Mouse (Mus musculus) heart, embryonic 12.5 days (tissue): ENCODE measurements around the gene Sardh. TPM values are rescaled to one million over a fixed set of nuclear protein-coding genes. Genes with fewer than 3 reads are reported as not detected.

Source experiments
- ATAC-seq: fragments of 200-750 bp; cut with Nextera tagmentation; 2 replicates; pipeline ENCODE4 v1.8.0; 2017; ENCODE audit warnings: moderate TSS enrichment, moderate library complexity; ENCODE audit not compliant: insufficient number of reproducible peaks, low FRiP score
- H3K27ac ChIP-seq: fragments of 300-500 bp; sonication (generic); 2 replicates; pipeline ENCODE4 v1.5.1; 2016; ENCODE audit warnings: mild to moderate bottlenecking, moderate library complexity; ENCODE audit not compliant: poor library complexity, severe bottlenecking
- H3K27me3 ChIP-seq: fragments of 300-500 bp; sonication (generic); replicated peaks from 2 replicates; pipeline ENCODE4 v1.6.1; 2016; ENCODE audit warnings: mild to moderate bottlenecking, moderate library complexity
- H3K36me3 ChIP-seq: fragments of 300-500 bp; sonication (generic); 2 replicates; pipeline ENCODE4 v1.6.1; 2016; ENCODE audit warnings: mild to moderate bottlenecking, moderate library complexity
- H3K4me1 ChIP-seq: fragments of 300-500 bp; sonication (generic); replicated peaks from 2 replicates; pipeline ENCODE4 v1.6.1; 2016; ENCODE audit warnings: mild to moderate bottlenecking
- H3K4me2 ChIP-seq: fragments of 300-500 bp; sonication (generic); 2 replicates; pipeline ENCODE4 v1.6.1; 2016; ENCODE audit warnings: mild to moderate bottlenecking, moderate library complexity
- H3K4me3 ChIP-seq: fragments of 300-500 bp; sonication (generic); 2 replicates; pipeline ENCODE4 v1.5.1; 2016; ENCODE audit warnings: mild to moderate bottlenecking
- H3K9ac ChIP-seq: fragments of 300-500 bp; sonication (generic); 2 replicates; pipeline ENCODE4 v1.6.1; 2016; ENCODE audit warnings: mild to moderate bottlenecking, moderate library complexity
- H3K9me3 ChIP-seq: fragments of 300-500 bp; sonication (generic); replicated peaks from 2 replicates; pipeline ENCODE4 v1.6.1; 2016; ENCODE audit warnings: mild to moderate bottlenecking, moderate library complexity
- WGBS: fragments of 180-500 bp; shearing (Covaris S2); methylation state at CpG from one replicate; pipeline ENCODE4 v1.1.7; 2016; 5-methylcytosine and 5-hydroxymethylcytosine counted together
- polyA plus RNA-seq: library from polyadenylated mRNA; unstranded; fragments of >200 nt; fragmentation: Nextera tagmentation; extraction: Ambion mirVana; gene quantifications from 2 replicates; pipeline ENCODE4 v1.2.1, GENCODE M21; 2016

Gene Sardh
- polyA plus RNA-seq, 1 experiment from 2014 or later, result 22.5 TPM

- Histone ChIP-seq H3K4me3 (no peak overlapping the region), H3K4me1 (peaks cover 13% of the 10 kb centered on the region), H3K27ac (no peak overlapping the region), H3K36me3 (peaks cover 28% of the 10 kb centered on the region), H3K4me2 (no peak overlapping the region), H3K9ac (peak overlapping the region; percentile 18; the same call in 1 of the 2 replicates), H3K27me3 (no peaks in the 10 kb centered on the region), H3K9me3 (no peaks in the 10 kb centered on the region)
- 58% methylated on average over 7 of the region's 7 CpGs for WGBS
- ATAC-seq, result 0 out of 2 replicates have a peak, but pooled peaks have one; percentile 20
Observed at GRCm38 (mm10) chr2:27226572-27226971, 21.6 kb downstream of the Sardh start.

- ATAC-seq, result no peak
- Histone ChIP-seq H3K4me1 (peaks cover 25% of the 10 kb centered on the region), H3K4me2 (no peak overlapping the region), H3K9ac (no peak overlapping the region), H3K4me3 (no peak overlapping the region), H3K27me3 (no peaks in the 10 kb centered on the region), H3K9me3 (no peaks in the 10 kb centered on the region), H3K36me3 (peaks cover 17% of the 10 kb centered on the region), H3K27ac (no peak overlapping the region)
- WGBS, result 85% methylated on average over 7 of the region's 7 CpGs
Observed at GRCm38 (mm10) chr2:27223012-27223421, 25.1 kb downstream of the Sardh start.

- Histone ChIP-seq H3K4me2 (no peak overlapping the region), H3K9ac (no peak overlapping the region), H3K4me1 (peaks cover 48% of the 10 kb centered on the region), H3K9me3 (no peaks in the 10 kb centered on the region), H3K36me3 (no peaks in the 10 kb centered on the region), H3K27ac (peak overlapping the region; percentile 74), H3K4me3 (no peak overlapping the region), H3K27me3 (no peaks in the 10 kb centered on the region)
- ATAC-seq, result no peak
- 78% methylated on average over 8 of the region's 8 CpGs for WGBS
Observed at GRCm38 (mm10) chr2:27218569-27218968, 29.6 kb downstream of the Sardh start.

- Histone ChIP-seq H3K4me1 (peaks cover 53% of the 10 kb centered on the region), H3K9me3 (no peaks in the 10 kb centered on the region), H3K4me2 (no peak overlapping the region), H3K4me3 (no peak overlapping the region), H3K27ac (peak overlapping the region; percentile 90), H3K27me3 (no peaks in the 10 kb centered on the region), H3K36me3 (no peaks in the 10 kb centered on the region), H3K9ac (no peak overlapping the region)
- 47% methylated on average over 2 of the region's 2 CpGs for WGBS
- ATAC-seq, result peak; percentile 74
Observed at GRCm38 (mm10) chr2:27218121-27218544, 30.0 kb downstream of the Sardh start.

GRCm38 (mm10) chr2:27215537-27215936 lies 32.6 kb downstream of the Sardh start:
- H3K27ac ChIP-seq, result no peak overlapping the region
- ATAC-seq, result no peak

GRCm38 (mm10) chr2:27211966-27212893 lies 35.9 kb downstream of the Sardh start:
- peaks cover 85% of the 10 kb centered on the region for H3K4me1 ChIP-seq

More at GRCm38 (mm10) chr2:27215537-27215936, 32.6 kb downstream of the Sardh start:
- 82% methylated on average over 2 of the region's 2 CpGs for WGBS
- peaks cover 7% of the 10 kb centered on the region; the same call in 1 of the 2 replicates for H3K27me3 ChIP-seq
- H3K4me3 ChIP-seq, result no peak overlapping the region
- peaks cover 77% of the 10 kb centered on the region for H3K4me1 ChIP-seq
- no peak overlapping the region for H3K9ac ChIP-seq
- H3K4me2 ChIP-seq, result no peak overlapping the region
- H3K36me3 ChIP-seq, result no peaks in the 10 kb centered on the region
- H3K9me3 ChIP-seq, result no peaks in the 10 kb centered on the region

GRCm38 (mm10) chr2:27210676-27211210 lies 37.4 kb downstream of the Sardh start:
- Histone ChIP-seq H3K9ac (0 out of 2 replicates have a peak overlapping the region, but pooled peaks have one; percentile 4), H3K9me3 (no peaks in the 10 kb centered on the region), H3K27ac (peak overlapping the region; percentile 81), H3K4me2 (no peak overlapping the region), H3K4me1 (peaks cover 90% of the 10 kb centered on the region), H3K4me3 (no peak overlapping the region), H3K36me3 (no peaks in the 10 kb centered on the region), H3K27me3 (peaks cover 7% of the 10 kb centered on the region; the same call in 1 of the 2 replicates)
- WGBS, result 71% methylated on average over 12 of the region's 12 CpGs
- ATAC-seq, result no peak

More at GRCm38 (mm10) chr2:27211966-27212893, 35.9 kb downstream of the Sardh start:
- 66% methylated on average over 8 of the region's 8 CpGs for WGBS
- H3K4me2 ChIP-seq, result no peak overlapping the region
- H3K4me3 ChIP-seq, result no peak overlapping the region
- H3K27ac ChIP-seq, result peak overlapping the region; percentile 22; the same call in 1 of the 2 replicates
- H3K27me3 ChIP-seq, result peaks cover 7% of the 10 kb centered on the region; the same call in 1 of the 2 replicates
- no peak for ATAC-seq
- no peaks in the 10 kb centered on the region for H3K9me3 ChIP-seq
- no peaks in the 10 kb centered on the region for H3K36me3 ChIP-seq
- H3K9ac ChIP-seq, result peak overlapping the region; percentile 13; the same call in 1 of the 2 replicates

GRCm38 (mm10) chr2:27210255-27210654 lies 37.9 kb downstream of the Sardh start:
- peak overlapping the region; percentile 81 for H3K27ac ChIP-seq
- H3K36me3 ChIP-seq, result no peaks in the 10 kb centered on the region
- ATAC-seq, result no peak
- H3K9me3 ChIP-seq, result no peaks in the 10 kb centered on the region
- H3K4me3 ChIP-seq, result no peak overlapping the region
- 31% methylated on average over 7 of the region's 7 CpGs for WGBS
- H3K9ac ChIP-seq, result no peak overlapping the region
- no peak overlapping the region for H3K4me2 ChIP-seq
- peaks cover 7% of the 10 kb centered on the region; the same call in 1 of the 2 replicates for H3K27me3 ChIP-seq
- H3K4me1 ChIP-seq, result peaks cover 90% of the 10 kb centered on the region

- Histone ChIP-seq H3K4me2 (peak overlapping the region; percentile 29), H3K27ac (peak overlapping the region; percentile 81), H3K36me3 (0 out of 2 replicates have a peak, but pooled peaks cover 1% of the 10 kb centered on the region), H3K27me3 (peaks cover 7% of the 10 kb centered on the region; the same call in 1 of the 2 replicates), H3K4me1 (peaks cover 88% of the 10 kb centered on the region), H3K4me3 (no peak overlapping the region), H3K9me3 (no peaks in the 10 kb centered on the region), H3K9ac (peak overlapping the region; percentile 37)
- WGBS, result 4% methylated on average over 5 of the region's 5 CpGs
- ATAC-seq, result peak; percentile 72
Observed at GRCm38 (mm10) chr2:27209816-27210215, 38.3 kb downstream of the Sardh start.

- 48% methylated on average over 9 of the region's 9 CpGs for WGBS
- Histone ChIP-seq H3K4me3 (no peak overlapping the region), H3K9ac (peak overlapping the region; percentile 37), H3K9me3 (no peaks in the 10 kb centered on the region), H3K27me3 (peaks cover 7% of the 10 kb centered on the region; the same call in 1 of the 2 replicates), H3K4me1 (peaks cover 88% of the 10 kb centered on the region), H3K36me3 (0 out of 2 replicates have a peak, but pooled peaks cover 2% of the 10 kb centered on the region), H3K4me2 (peak overlapping the region; percentile 29), H3K27ac (peak overlapping the region; percentile 81)
- ATAC-seq, result 0 out of 2 replicates have a peak, but pooled peaks have one; percentile 3
Observed at GRCm38 (mm10) chr2:27209370-27209769, 38.8 kb downstream of the Sardh start.

GRCm38 (mm10) chr2:27207126-27207525 lies 41.0 kb downstream of the Sardh start:
- WGBS, result 91% methylated on average over 5 of the region's 5 CpGs
- peaks cover 92% of the 10 kb centered on the region for H3K4me1 ChIP-seq
- H3K36me3 ChIP-seq, result 0 out of 2 replicates have a peak, but pooled peaks cover 2% of the 10 kb centered on the region
- no peak overlapping the region for H3K4me2 ChIP-seq
- peak overlapping the region; percentile 82 for H3K27ac ChIP-seq
- peaks cover 3% of the 10 kb centered on the region; the same call in 1 of the 2 replicates for H3K27me3 ChIP-seq
- H3K9ac ChIP-seq, result no peak overlapping the region
- ATAC-seq, result no peak
- H3K4me3 ChIP-seq, result no peak overlapping the region
- no peaks in the 10 kb centered on the region for H3K9me3 ChIP-seq
